Mouse (Mus musculus): ENCODE results near the gene Cdip1. TPM values are rescaled to one million over a fixed set of nuclear protein-coding genes. Genes with fewer than 3 reads are reported as not detected.

Cdip1 gene
- polyA plus RNA-seq, 1 experiment from 2014 or later = 35.4 TPM

- DNase-seq (ENCODE audit: low spot score) = no peak
- Histone ChIP-seq H3K27ac (replicated peaks) (no peak overlapping the region), H3K4me3 (ENCODE audit: low read depth, low read length) (no peak overlapping the region), H3K36me3 (ENCODE audit: control insufficient read depth, insufficient read depth, low read length) (peaks cover 32% of the 10 kb centered on the region), H3K27me3 (ENCODE audit: control insufficient read depth, insufficient read depth, low read length) (no peaks in the 10 kb centered on the region), H3K9me3 (ENCODE audit: control insufficient read depth, low read length) (no peaks in the 10 kb centered on the region), H3K9ac (ENCODE audit: low read length) (no peak overlapping the region), H3K4me1 (replicated peaks; ENCODE audit: control insufficient read depth, insufficient read depth) (no peaks in the 10 kb centered on the region), H3K4me2 (replicated peaks; ENCODE audit: low read depth) (no peak overlapping the region)
- 48% methylated on average over 4 of the region's 4 CpGs for WGBS
- ATAC-seq (ENCODE audit: low FRiP score, low TSS enrichment) = no peak
- TF ChIP-seq EP300 (optimal IDR thresholded peaks at IDR 0.05) = no peak
- TF ChIP-seq CTCF (IDR thresholded peaks at IDR 0.05; ENCODE audit: low read depth) = no peak
Measured at GRCm38 (mm10) chr16:4705541-4705940, 84.6 kb downstream of the Cdip1 start.

- Histone ChIP-seq H3K9ac (ENCODE audit: low read length) (no peak overlapping the region), H3K36me3 (ENCODE audit: control insufficient read depth, insufficient read depth, low read length) (peaks cover 38% of the 10 kb centered on the region), H3K27ac (replicated peaks) (no peak overlapping the region), H3K4me1 (replicated peaks; ENCODE audit: control insufficient read depth, insufficient read depth) (no peaks in the 10 kb centered on the region), H3K27me3 (ENCODE audit: control insufficient read depth, insufficient read depth, low read length) (no peaks in the 10 kb centered on the region), H3K4me3 (ENCODE audit: low read depth, low read length) (no peak overlapping the region), H3K9me3 (ENCODE audit: control insufficient read depth, low read length) (no peaks in the 10 kb centered on the region), H3K4me2 (replicated peaks; ENCODE audit: low read depth) (no peak overlapping the region)
- DNase-seq (ENCODE audit: low spot score) = no peak
- TF ChIP-seq CTCF (IDR thresholded peaks at IDR 0.05; ENCODE audit: low read depth) (no peak), EP300 (optimal IDR thresholded peaks at IDR 0.05) (no peak)
- peak; percentile 54; the same call in 1 of the 2 replicates for ATAC-seq (ENCODE audit: low FRiP score, low TSS enrichment)
- WGBS = 30% methylated on average over 1 of the region's 1 CpGs
Measured at GRCm38 (mm10) chr16:4702646-4703045, 87.4 kb downstream of the Cdip1 start.

- H3K4me2 ChIP-seq (replicated peaks; ENCODE audit: low read depth) = no peak overlapping the region
- WGBS = 87% methylated on average over 3 of the region's 3 CpGs
- H3K36me3 ChIP-seq (ENCODE audit: control insufficient read depth, insufficient read depth, low read length) = peaks cover 29% of the 10 kb centered on the region
- H3K4me1 ChIP-seq (replicated peaks; ENCODE audit: control insufficient read depth, insufficient read depth) = no peaks in the 10 kb centered on the region
- DNase-seq (ENCODE audit: low spot score) = no peak
- H3K9ac ChIP-seq (ENCODE audit: low read length) = no peak overlapping the region
- no peak overlapping the region for H3K4me3 ChIP-seq (ENCODE audit: low read depth, low read length)
- H3K9me3 ChIP-seq (ENCODE audit: control insufficient read depth, low read length) = no peaks in the 10 kb centered on the region
- no peaks in the 10 kb centered on the region for H3K27me3 ChIP-seq (ENCODE audit: control insufficient read depth, insufficient read depth, low read length)
- no peak for ATAC-seq (ENCODE audit: low FRiP score, low TSS enrichment)
- TF ChIP-seq EP300 (optimal IDR thresholded peaks at IDR 0.05) (no peak), CTCF (IDR thresholded peaks at IDR 0.05; ENCODE audit: low read depth) (no peak)
- H3K27ac ChIP-seq (replicated peaks) = no peak overlapping the region
Measured at GRCm38 (mm10) chr16:4701211-4701610, 88.9 kb downstream of the Cdip1 start.

Other genes starting within 250 kb of the Cdip1 start
- 2.8 and 3.1 TPM in 2 replicates for gene Srl, start 248.5 kb downstream of the Cdip1 start, polyA plus RNA-seq (2015; fragmentation: Nextera tagmentation; extraction: Ambion mirVana)
- 8.9 and 10.6 TPM in 2 replicates for gene Tfap4, start 230.4 kb downstream of the Cdip1 start, polyA plus RNA-seq (2015; fragmentation: Nextera tagmentation; extraction: Ambion mirVana)
- gene Glis2, start 195.6 kb downstream of the Cdip1 start, polyA plus RNA-seq (2015; fragmentation: Nextera tagmentation; extraction: Ambion mirVana) = 11.6 and 11.7 TPM in 2 replicates
- gene Pam16, start 165.3 kb downstream of the Cdip1 start, polyA plus RNA-seq (2015; fragmentation: Nextera tagmentation; extraction: Ambion mirVana) = 65.4 and 71.9 TPM in 2 replicates
- 8.8 and 9.6 TPM in 2 replicates for gene Vasn, start 150.4 kb downstream of the Cdip1 start, polyA plus RNA-seq (2015; fragmentation: Nextera tagmentation; extraction: Ambion mirVana)
- gene Dnaja3, start 150.3 kb downstream of the Cdip1 start, polyA plus RNA-seq (2015; fragmentation: Nextera tagmentation; extraction: Ambion mirVana) = 47.0 and 49.2 TPM in 2 replicates
- 7.6 and 8.1 TPM in 2 replicates for gene Coro7, start 110.5 kb downstream of the Cdip1 start, polyA plus RNA-seq (2015; fragmentation: Nextera tagmentation; extraction: Ambion mirVana)
- gene Nmral1, start 70.9 kb downstream of the Cdip1 start, polyA plus RNA-seq (2015; fragmentation: Nextera tagmentation; extraction: Ambion mirVana) = 15.5 and 17.2 TPM in 2 replicates
- 57.4 and 60.6 TPM in 2 replicates for gene Hmox2, start 63.9 kb downstream of the Cdip1 start, polyA plus RNA-seq (2015; fragmentation: Nextera tagmentation; extraction: Ambion mirVana)
- gene 4930562C15Rik, start 45.1 kb upstream of the Cdip1 start, polyA plus RNA-seq (2015; fragmentation: Nextera tagmentation; extraction: Ambion mirVana) = 0.23 and 0.32 TPM in 2 replicates
- gene Ubald1, start 90.0 kb upstream of the Cdip1 start, polyA plus RNA-seq (2015; fragmentation: Nextera tagmentation; extraction: Ambion mirVana) = 32.1 and 40.0 TPM in 2 replicates
- 43.0 and 44.0 TPM in 2 replicates for gene Mgrn1, start 96.0 kb upstream of the Cdip1 start, polyA plus RNA-seq (2015; fragmentation: Nextera tagmentation; extraction: Ambion mirVana)
- 92.9 and 93.6 TPM in 2 replicates for gene Nudt16l1, start 148.5 kb upstream of the Cdip1 start, polyA plus RNA-seq (2015; fragmentation: Nextera tagmentation; extraction: Ambion mirVana)
- 21.6 and 22.7 TPM in 2 replicates for gene Anks3, start 173.9 kb upstream of the Cdip1 start, polyA plus RNA-seq (2015; fragmentation: Nextera tagmentation; extraction: Ambion mirVana)
- gene Sept12, start 207.6 kb upstream of the Cdip1 start, polyA plus RNA-seq (2015; fragmentation: Nextera tagmentation; extraction: Ambion mirVana) = not detected in 2 replicates
- 112 and 114 TPM in 2 replicates for gene Smim22, start 217.0 kb upstream of the Cdip1 start, polyA plus RNA-seq (2015; fragmentation: Nextera tagmentation; extraction: Ambion mirVana)
- 36.6 and 44.7 TPM in 2 replicates for gene Rogdi, start 223.3 kb upstream of the Cdip1 start, polyA plus RNA-seq (2015; fragmentation: Nextera tagmentation; extraction: Ambion mirVana)

Data from stomach, postnatal 0 days (tissue).